Mouse (Mus musculus): ENCODE data around the gene Steap2. TPM values are rescaled to one million over a fixed set of nuclear protein-coding genes. Genes with fewer than 3 reads are reported as not detected.

The Steap2 gene
- polyA plus RNA-seq, 2 experiments, result 3.0 to 5.2 TPM

DNA sequence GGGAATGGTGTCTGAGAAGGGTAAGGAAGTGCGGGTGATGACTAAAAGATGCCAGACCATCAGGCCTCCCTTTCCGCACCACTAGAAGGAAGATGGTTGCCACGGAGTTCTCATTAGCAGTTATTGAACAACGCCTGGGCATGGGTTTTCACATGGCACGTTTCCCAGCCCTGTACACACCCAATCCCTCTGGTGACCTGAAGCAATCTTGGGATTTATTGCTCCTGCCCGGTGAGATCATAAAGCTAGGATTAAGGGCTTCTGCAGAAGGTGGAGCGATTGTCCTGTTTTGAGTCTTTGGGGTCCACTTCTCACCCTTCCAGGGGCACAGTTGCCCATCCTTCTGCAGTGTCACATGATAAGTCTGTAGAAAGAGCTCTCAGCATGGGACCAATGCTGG is 27.8 kb upstream of the Steap2 start:
- TF ChIP-seq CTCF (IDR thresholded peaks at IDR 0.05; ENCODE audit: low read depth), result no peak
- TF ChIP-seq EP300 (IDR thresholded peaks at IDR 0.05; ENCODE audit: low read depth), result no peak
- no peak overlapping the region for H3K27ac ChIP-seq
- ATAC-seq (ENCODE audit: insufficient read depth) (no peak), DNase-seq (ENCODE audit: low read depth in 3 of 3, low spot score in 3 of 3) (no peak)
- H3K9me3 ChIP-seq (ENCODE audit: control insufficient read depth, low read length), result no peaks in the 10 kb centered on the region
- H3K9ac ChIP-seq (replicated peaks), result no peak overlapping the region
- H3K36me3 ChIP-seq (replicated peaks; ENCODE audit: control insufficient read depth, insufficient read depth, low read depth), result no peaks in the 10 kb centered on the region
- 71% methylated on average over 7 of the region's 7 CpGs for WGBS (ENCODE audit: insufficient replicate concordance)
- H3K4me3 ChIP-seq (ENCODE audit: insufficient read depth in 1 of 2, low read depth in 2 of 2, low read length in 2 of 2), result no peak overlapping the region
- H3K27me3 ChIP-seq (ENCODE audit: control insufficient read depth, insufficient read depth, low read length), result no peaks in the 10 kb centered on the region
- no peak overlapping the region for H3K4me2 ChIP-seq (ENCODE audit: low read depth)
- H3K4me1 ChIP-seq (replicated peaks; ENCODE audit: control insufficient read depth in 2 of 2, insufficient read depth in 2 of 2, low read length in 1 of 2), result no peaks in the 10 kb centered on the region

DNA sequence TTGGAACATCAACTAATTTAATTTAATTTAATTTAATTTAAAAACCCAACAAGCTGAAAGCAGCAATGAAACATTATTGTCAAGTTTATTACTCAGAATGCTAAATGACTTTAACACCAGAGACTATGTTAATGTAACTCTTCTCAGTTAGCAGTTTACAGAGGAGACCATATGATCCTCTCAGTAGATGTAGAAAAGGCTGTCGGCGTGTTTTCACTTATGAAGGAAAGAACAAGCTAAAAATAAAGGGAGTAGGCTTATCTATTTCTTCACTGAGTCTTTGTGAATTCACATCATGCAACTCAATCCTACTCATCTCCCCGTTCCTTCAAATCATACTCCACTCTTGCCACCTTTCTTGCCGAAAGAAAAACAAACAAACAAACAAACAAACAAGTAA is 16.7 kb upstream of the Steap2 start:
- no peak for TF ChIP-seq CTCF (IDR thresholded peaks at IDR 0.05; ENCODE audit: low read depth)
- no peak for TF ChIP-seq EP300 (IDR thresholded peaks at IDR 0.05; ENCODE audit: low read depth)
- WGBS (ENCODE audit: insufficient replicate concordance), result 63% methylated on average over 4 of the region's 4 CpGs
- H3K9ac ChIP-seq (replicated peaks), result no peak overlapping the region
- no peaks in the 10 kb centered on the region for H3K9me3 ChIP-seq (ENCODE audit: control insufficient read depth, low read length)
- H3K4me3 ChIP-seq (ENCODE audit: insufficient read depth in 1 of 2, low read depth in 2 of 2, low read length in 2 of 2), result no peak overlapping the region
- no peak overlapping the region for H3K4me2 ChIP-seq (ENCODE audit: low read depth)
- H3K27me3 ChIP-seq (ENCODE audit: control insufficient read depth, insufficient read depth, low read length), result no peaks in the 10 kb centered on the region
- no peak overlapping the region for H3K27ac ChIP-seq
- DNase-seq (ENCODE audit: low read depth in 3 of 3, low spot score in 3 of 3) (no peak), ATAC-seq (ENCODE audit: insufficient read depth) (no peak)
- H3K4me1 ChIP-seq (replicated peaks; ENCODE audit: control insufficient read depth in 2 of 2, insufficient read depth in 2 of 2, low read length in 1 of 2), result no peaks in the 10 kb centered on the region
- no peaks in the 10 kb centered on the region for H3K36me3 ChIP-seq (replicated peaks; ENCODE audit: control insufficient read depth, insufficient read depth, low read depth)

DNA sequence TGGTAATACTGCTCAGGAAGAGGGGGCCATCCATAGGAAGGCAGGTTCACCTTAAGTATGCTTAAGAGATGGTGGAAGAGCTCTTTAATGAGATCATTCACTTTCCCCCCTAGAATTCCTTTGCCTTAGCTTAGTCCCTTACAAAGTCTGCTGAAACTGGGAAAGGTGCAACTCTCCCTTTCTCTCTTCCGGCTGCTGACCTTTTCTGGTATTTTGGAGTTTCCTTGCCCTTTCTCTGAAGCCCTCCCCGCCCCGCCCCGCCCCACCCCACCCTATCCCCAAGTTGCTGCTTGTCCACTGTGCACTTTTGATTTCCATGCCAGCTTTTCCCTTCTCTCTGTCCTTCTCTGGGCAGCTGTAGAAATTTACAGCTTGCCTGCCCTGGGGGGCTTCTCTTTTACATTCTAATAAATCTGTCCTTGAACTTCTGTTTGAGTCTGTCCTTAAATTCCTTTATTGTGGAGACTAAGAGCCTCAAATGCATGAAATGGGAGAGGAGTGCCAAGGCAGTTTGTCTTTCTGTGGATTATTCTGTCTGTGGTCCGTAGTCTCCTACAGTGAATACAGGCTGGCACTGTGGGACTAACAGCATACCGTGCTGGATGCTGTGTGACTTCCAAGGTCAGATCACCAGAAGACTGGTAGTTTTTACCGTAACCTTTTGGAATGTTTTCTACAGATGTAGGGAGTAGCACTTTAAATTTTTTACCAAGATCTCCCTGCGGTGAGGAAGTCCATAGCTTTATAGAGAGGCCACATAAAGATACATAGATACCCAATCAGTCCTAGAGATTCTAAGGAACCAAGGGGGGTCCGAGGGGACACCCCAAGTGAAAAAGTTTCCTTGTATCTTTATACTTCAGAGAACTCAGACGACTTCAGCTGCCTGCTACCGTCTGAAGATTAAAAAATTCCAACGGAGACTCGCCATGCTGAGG is 13.2 kb upstream of the Steap2 start:
- TF ChIP-seq EP300 (IDR thresholded peaks at IDR 0.05; ENCODE audit: low read depth) (no peak), CTCF (IDR thresholded peaks at IDR 0.05; ENCODE audit: low read depth) (no peak)
- no peak for ATAC-seq (ENCODE audit: insufficient read depth)
- Histone ChIP-seq H3K9ac (replicated peaks) (no peak overlapping the region), H3K27me3 (ENCODE audit: control insufficient read depth, insufficient read depth, low read length) (no peaks in the 10 kb centered on the region), H3K36me3 (replicated peaks; ENCODE audit: control insufficient read depth, insufficient read depth, low read depth) (no peaks in the 10 kb centered on the region), H3K9me3 (ENCODE audit: control insufficient read depth, low read length) (no peaks in the 10 kb centered on the region), H3K4me1 (replicated peaks; ENCODE audit: control insufficient read depth in 2 of 2, insufficient read depth in 2 of 2, low read length in 1 of 2) (no peaks in the 10 kb centered on the region), H3K4me2 (ENCODE audit: low read depth) (no peak overlapping the region), H3K27ac (no peak overlapping the region), H3K4me3 (ENCODE audit: insufficient read depth in 1 of 2, low read depth in 2 of 2, low read length in 2 of 2) (no peak overlapping the region)
- DNase-seq (ENCODE audit: low read depth in 3 of 3, low spot score in 3 of 3), result no peak
- WGBS (ENCODE audit: insufficient replicate concordance), result 52% methylated on average over 13 of the region's 13 CpGs

DNA sequence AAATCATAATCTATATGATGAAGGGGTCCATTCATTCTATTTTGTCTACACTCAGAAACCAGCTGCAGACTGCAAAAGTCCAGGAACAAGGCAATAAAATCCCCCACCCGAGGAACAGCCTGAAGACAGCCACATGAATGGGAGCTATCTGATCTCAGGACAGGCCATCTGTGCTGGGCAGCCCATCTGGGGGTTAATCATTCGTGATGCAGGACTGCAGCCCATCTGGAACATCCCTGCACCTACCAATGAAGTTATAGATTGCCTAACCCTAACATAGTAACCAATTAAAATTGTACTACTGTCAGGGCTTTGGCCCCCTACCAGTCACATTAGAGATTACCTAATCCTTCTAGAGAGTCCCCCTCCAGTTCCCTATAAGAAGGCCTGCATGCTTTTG is 10.6 kb upstream of the Steap2 start:
- TF ChIP-seq CTCF (IDR thresholded peaks at IDR 0.05; ENCODE audit: low read depth) (no peak), EP300 (IDR thresholded peaks at IDR 0.05; ENCODE audit: low read depth) (no peak)
- H3K4me1 ChIP-seq (replicated peaks; ENCODE audit: control insufficient read depth in 2 of 2, insufficient read depth in 2 of 2, low read length in 1 of 2), result no peaks in the 10 kb centered on the region
- ATAC-seq (ENCODE audit: insufficient read depth) (no peak), DNase-seq (ENCODE audit: low read depth in 3 of 3, low spot score in 3 of 3) (no peak)
- H3K9me3 ChIP-seq (ENCODE audit: control insufficient read depth, low read length), result no peaks in the 10 kb centered on the region
- no peak overlapping the region for H3K27ac ChIP-seq
- H3K9ac ChIP-seq (replicated peaks), result no peak overlapping the region
- no peak overlapping the region for H3K4me2 ChIP-seq (ENCODE audit: low read depth)
- 31% methylated on average over 2 of the region's 2 CpGs for WGBS (ENCODE audit: insufficient replicate concordance)
- H3K27me3 ChIP-seq (ENCODE audit: control insufficient read depth, insufficient read depth, low read length), result no peaks in the 10 kb centered on the region
- no peak overlapping the region for H3K4me3 ChIP-seq (ENCODE audit: insufficient read depth in 1 of 2, low read depth in 2 of 2, low read length in 2 of 2)
- H3K36me3 ChIP-seq (replicated peaks; ENCODE audit: control insufficient read depth, insufficient read depth, low read depth), result no peaks in the 10 kb centered on the region

DNA sequence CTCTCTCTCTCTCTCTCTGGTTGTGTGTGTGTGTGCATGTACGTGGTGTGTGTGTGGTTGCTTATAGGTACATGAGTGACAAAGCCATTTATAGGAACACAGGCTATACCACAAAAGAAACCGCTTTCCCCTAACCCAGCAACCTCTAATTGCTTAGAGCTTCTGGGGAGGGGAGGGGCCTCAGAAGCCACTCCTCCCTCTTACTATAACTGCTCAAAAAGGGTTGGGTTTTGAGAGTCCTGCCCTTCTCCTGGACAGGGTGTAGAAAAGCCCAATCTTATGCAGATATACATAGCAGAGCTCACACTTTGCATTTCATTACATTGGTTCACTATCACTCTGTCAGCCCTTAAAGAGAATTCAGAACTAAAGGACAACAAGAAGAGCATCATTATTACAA is 6.0 kb upstream of the Steap2 start:
- Histone ChIP-seq H3K4me2 (ENCODE audit: low read depth) (no peak overlapping the region), H3K9ac (replicated peaks) (no peak overlapping the region), H3K36me3 (replicated peaks; ENCODE audit: control insufficient read depth, insufficient read depth, low read depth) (no peaks in the 10 kb centered on the region), H3K27me3 (ENCODE audit: control insufficient read depth, insufficient read depth, low read length) (no peaks in the 10 kb centered on the region), H3K4me1 (replicated peaks; ENCODE audit: control insufficient read depth in 2 of 2, insufficient read depth in 2 of 2, low read length in 1 of 2) (no peaks in the 10 kb centered on the region), H3K4me3 (ENCODE audit: insufficient read depth in 1 of 2, low read depth in 2 of 2, low read length in 2 of 2) (no peak overlapping the region), H3K27ac (no peak overlapping the region), H3K9me3 (ENCODE audit: control insufficient read depth, low read length) (no peaks in the 10 kb centered on the region)
- TF ChIP-seq CTCF (IDR thresholded peaks at IDR 0.05; ENCODE audit: low read depth), result no peak
- no peak for TF ChIP-seq EP300 (IDR thresholded peaks at IDR 0.05; ENCODE audit: low read depth)
- ATAC-seq (ENCODE audit: insufficient read depth), result no peak
- no peak for DNase-seq (ENCODE audit: low read depth in 3 of 3, low spot score in 3 of 3)
- 31% methylated on average over 2 of the region's 2 CpGs for WGBS (ENCODE audit: insufficient replicate concordance)
